Mouse (Mus musculus): ENCODE results near the gene Maats1. TPM values are rescaled to one million over a fixed set of nuclear protein-coding genes. Genes with fewer than 3 reads are reported as not detected.

The Maats1 gene
- total RNA-seq, 1 experiment, result 1.8 TPM

DNA sequence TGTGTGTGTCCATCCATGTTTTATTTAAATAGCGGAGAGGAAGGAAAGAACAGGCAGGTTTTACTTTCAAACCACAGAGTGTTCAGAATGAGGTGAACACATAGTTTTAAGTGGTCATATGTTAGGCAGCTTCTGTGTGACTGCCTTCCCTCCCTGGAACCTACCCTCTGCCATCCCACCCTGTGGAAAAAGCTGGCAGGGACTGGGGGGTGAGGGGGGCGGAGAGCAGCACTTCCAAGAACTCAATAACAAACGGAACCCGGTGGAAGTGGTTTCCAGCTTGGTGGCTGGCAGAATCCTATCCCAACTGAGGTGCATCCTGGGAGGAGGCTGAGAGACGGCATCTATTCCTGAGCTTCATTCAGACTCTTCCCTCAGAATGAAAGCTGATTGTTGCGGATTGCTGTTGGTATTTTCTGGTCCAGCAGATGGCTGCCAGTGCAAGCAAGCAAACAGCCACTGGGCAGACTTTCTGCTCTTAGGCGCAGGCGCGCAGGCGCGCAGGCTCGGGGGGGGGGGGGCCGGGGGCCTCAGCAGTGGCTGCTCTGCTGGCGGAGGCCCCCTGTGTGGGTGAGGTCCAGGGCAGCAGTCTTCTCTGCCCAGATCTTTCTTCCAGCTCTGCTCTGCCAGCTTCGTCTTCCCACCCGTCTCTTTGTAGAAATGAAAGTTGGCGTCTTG lies 34.4 kb upstream of the Maats1 start:
- Histone ChIP-seq H3K27ac (ENCODE audit: insufficient read depth, low read depth, low read length, poor library complexity, severe bottlenecking) (no peak overlapping the region), H3K9ac (ENCODE audit: insufficient read depth, low read depth, low read length, poor library complexity, severe bottlenecking) (peak overlapping the region; percentile 14; the same call in 1 of the 2 replicates), H3K36me3 (ENCODE audit: control insufficient read depth, insufficient read depth, low read length, poor library complexity, severe bottlenecking) (no peaks in the 10 kb centered on the region), H3K9me3 (ENCODE audit: control insufficient read depth, insufficient read depth, low read depth, low read length) (no peaks in the 10 kb centered on the region), H3K4me1 (ENCODE audit: control insufficient read depth in 2 of 2, insufficient read depth in 2 of 2, low read length in 2 of 2, poor library complexity in 1 of 2) (peaks cover 2 to 6% of the 10 kb centered on the region in 2 experiments; a peak in 2 of 4 replicates), H3K4me3 (ENCODE audit: insufficient read depth in 1 of 2, low read depth in 1 of 2, low read length in 2 of 2, poor library complexity in 1 of 2, severe bottlenecking in 1 of 2) (no peak overlapping the region)
- TF ChIP-seq ZC3H11A (IDR thresholded peaks at IDR 0.05; ENCODE audit: borderline replicate concordance, low read depth, low read length), result no peak
- no peak for TF ChIP-seq ZNF384 (IDR thresholded peaks at IDR 0.05; ENCODE audit: low read depth, low read length)
- no peak for TF ChIP-seq HCFC1 (IDR thresholded peaks at IDR 0.05; ENCODE audit: borderline replicate concordance, insufficient read depth, low read length)
- no peak for TF ChIP-seq MAFK (IDR thresholded peaks at IDR 0.05; ENCODE audit: insufficient read depth, low read depth, low read length)
- TF ChIP-seq CHD2 (IDR thresholded peaks at IDR 0.05; ENCODE audit: low read depth, low read length), result no peak
- in situ Hi-C loops (cut with MboI; ENCODE audit: low sequenced_read_pairs in 2 of 2, unreplicated experiment in 2 of 2), result no loop called here
- no peak for DNase-seq (ENCODE audit: low read depth, low spot score)

DNA sequence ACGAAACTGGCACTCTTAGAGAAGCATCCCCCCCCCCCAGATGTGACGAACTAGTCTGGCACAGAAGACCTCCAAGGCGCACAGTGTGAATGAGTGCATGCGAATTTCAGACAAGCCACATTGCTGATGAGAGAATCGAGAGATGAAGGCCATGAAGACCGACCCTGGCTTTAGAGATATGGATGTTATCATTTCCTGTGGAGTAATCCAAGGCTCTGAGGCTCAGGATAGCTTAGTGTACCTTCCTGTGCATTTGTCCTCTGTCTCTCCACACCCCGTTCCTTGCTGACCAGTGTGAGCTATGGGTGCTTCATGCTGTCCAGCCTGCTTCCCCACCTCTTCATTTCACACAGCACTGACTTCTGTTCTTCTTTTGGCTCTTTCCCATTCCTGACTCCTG lies 33.2 kb upstream of the Maats1 start:
- no peak overlapping the region for H3K9ac ChIP-seq (ENCODE audit: insufficient read depth, low read depth, low read length, poor library complexity, severe bottlenecking)
- no peak overlapping the region for H3K27ac ChIP-seq (ENCODE audit: insufficient read depth, low read depth, low read length, poor library complexity, severe bottlenecking)

DNA sequence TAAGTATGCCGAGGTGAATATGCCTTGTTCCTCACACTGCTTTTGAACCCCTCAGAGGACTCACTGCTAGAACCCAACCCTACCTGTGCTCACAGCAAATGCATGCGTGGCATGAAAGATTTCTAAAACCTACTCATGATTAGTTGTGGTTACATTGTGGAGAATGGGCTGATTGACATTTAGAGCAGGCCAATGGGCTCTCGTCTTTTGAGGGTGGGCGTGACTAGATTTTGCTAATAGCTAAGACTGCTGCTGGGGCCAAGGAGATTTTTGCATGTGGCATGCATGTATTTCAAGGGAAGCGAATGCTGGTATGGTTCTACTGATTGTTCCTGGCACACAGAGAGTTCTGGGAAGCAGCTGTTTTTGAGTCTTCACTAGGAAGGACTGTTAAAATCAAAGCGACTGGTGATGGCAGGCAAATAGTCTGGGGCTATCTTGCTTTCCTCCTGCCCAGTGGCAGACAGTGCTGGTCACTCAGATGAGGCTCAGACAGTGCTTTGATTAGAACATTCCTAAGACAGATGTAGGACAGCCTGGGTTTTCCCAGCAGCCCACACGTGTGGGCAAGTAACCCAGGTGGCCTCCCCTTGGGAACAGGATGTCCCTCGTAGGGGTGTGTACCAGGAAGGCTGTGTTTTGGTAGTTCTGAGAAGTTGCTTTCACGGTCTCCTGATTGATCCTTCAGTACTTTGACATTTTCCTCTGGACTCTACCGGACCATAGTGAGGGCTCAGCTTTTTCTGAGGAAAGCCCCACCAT lies 32.6 kb upstream of the Maats1 start:
- Histone ChIP-seq H3K4me1 (ENCODE audit: control insufficient read depth in 2 of 2, insufficient read depth in 2 of 2, low read length in 2 of 2, poor library complexity in 1 of 2) (peaks cover 2 to 6% of the 10 kb centered on the region in 2 experiments; a peak in 2 of 4 replicates), H3K36me3 (ENCODE audit: control insufficient read depth, insufficient read depth, low read length, poor library complexity, severe bottlenecking) (no peaks in the 10 kb centered on the region), H3K9me3 (ENCODE audit: control insufficient read depth, insufficient read depth, low read depth, low read length) (no peaks in the 10 kb centered on the region), H3K27ac (ENCODE audit: insufficient read depth, low read depth, low read length, poor library complexity, severe bottlenecking) (no peak overlapping the region), H3K4me3 (ENCODE audit: insufficient read depth in 1 of 2, low read depth in 1 of 2, low read length in 2 of 2, poor library complexity in 1 of 2, severe bottlenecking in 1 of 2) (peak overlapping the region; percentile 18 to 37), H3K9ac (ENCODE audit: insufficient read depth, low read depth, low read length, poor library complexity, severe bottlenecking) (no peak overlapping the region)
- in situ Hi-C loops (cut with MboI; ENCODE audit: low sequenced_read_pairs in 2 of 2, unreplicated experiment in 2 of 2), result no loop called here
- TF ChIP-seq CHD2 (IDR thresholded peaks at IDR 0.05; ENCODE audit: low read depth, low read length) (no peak), ZNF384 (IDR thresholded peaks at IDR 0.05; ENCODE audit: low read depth, low read length) (no peak), HCFC1 (IDR thresholded peaks at IDR 0.05; ENCODE audit: borderline replicate concordance, insufficient read depth, low read length) (no peak), ZC3H11A (IDR thresholded peaks at IDR 0.05; ENCODE audit: borderline replicate concordance, low read depth, low read length) (no peak), MAFK (IDR thresholded peaks at IDR 0.05; ENCODE audit: insufficient read depth, low read depth, low read length) (no peak)
- DNase-seq (ENCODE audit: low read depth, low spot score), result peak; percentile 59

More for the DNA sequence above, 33.2 kb upstream of the Maats1 start:
- Histone ChIP-seq H3K4me1 (ENCODE audit: control insufficient read depth in 2 of 2, insufficient read depth in 2 of 2, low read length in 2 of 2, poor library complexity in 1 of 2) (peaks cover 2 to 6% of the 10 kb centered on the region in 2 experiments; a peak in 2 of 4 replicates), H3K9me3 (ENCODE audit: control insufficient read depth, insufficient read depth, low read depth, low read length) (no peaks in the 10 kb centered on the region), H3K36me3 (ENCODE audit: control insufficient read depth, insufficient read depth, low read length, poor library complexity, severe bottlenecking) (no peaks in the 10 kb centered on the region), H3K4me3 (ENCODE audit: insufficient read depth in 1 of 2, low read depth in 1 of 2, low read length in 2 of 2, poor library complexity in 1 of 2, severe bottlenecking in 1 of 2) (no peak overlapping the region)
- DNase-seq (ENCODE audit: low read depth, low spot score), result no peak
- TF ChIP-seq ZC3H11A (IDR thresholded peaks at IDR 0.05; ENCODE audit: borderline replicate concordance, low read depth, low read length) (no peak), MAFK (IDR thresholded peaks at IDR 0.05; ENCODE audit: insufficient read depth, low read depth, low read length) (no peak), HCFC1 (IDR thresholded peaks at IDR 0.05; ENCODE audit: borderline replicate concordance, insufficient read depth, low read length) (no peak), ZNF384 (IDR thresholded peaks at IDR 0.05; ENCODE audit: low read depth, low read length) (no peak), CHD2 (IDR thresholded peaks at IDR 0.05; ENCODE audit: low read depth, low read length) (no peak)
- in situ Hi-C loops (cut with MboI; ENCODE audit: low sequenced_read_pairs in 2 of 2, unreplicated experiment in 2 of 2), result no loop called here

DNA sequence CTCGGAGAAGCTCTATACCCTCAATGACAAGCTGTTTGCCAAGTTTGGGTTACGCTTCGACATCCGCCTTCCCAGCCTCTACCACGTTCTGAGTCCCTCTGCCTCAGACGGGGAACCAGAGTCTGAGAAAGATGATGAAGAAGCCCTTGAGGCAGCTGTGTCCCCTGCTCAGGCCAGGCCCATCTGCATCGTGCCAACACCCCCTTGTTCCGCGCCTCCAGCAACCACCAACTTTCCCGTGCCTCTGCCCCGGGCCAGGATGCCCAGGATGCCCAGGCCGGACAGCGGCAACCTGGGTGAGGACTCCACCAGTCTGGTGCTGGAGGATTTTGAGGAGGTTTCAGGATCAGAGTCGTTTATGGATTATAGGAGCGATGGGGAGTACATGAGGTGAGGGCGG lies 32.0 kb upstream of the Maats1 start:
- peak; percentile 21 for DNase-seq (ENCODE audit: low read depth, low spot score)
- Histone ChIP-seq H3K9ac (ENCODE audit: insufficient read depth, low read depth, low read length, poor library complexity, severe bottlenecking) (no peak overlapping the region), H3K27ac (ENCODE audit: insufficient read depth, low read depth, low read length, poor library complexity, severe bottlenecking) (no peak overlapping the region), H3K4me3 (ENCODE audit: insufficient read depth in 1 of 2, low read depth in 1 of 2, low read length in 2 of 2, poor library complexity in 1 of 2, severe bottlenecking in 1 of 2) (peak overlapping the region; percentile 18 to 37), H3K36me3 (ENCODE audit: control insufficient read depth, insufficient read depth, low read length, poor library complexity, severe bottlenecking) (no peaks in the 10 kb centered on the region), H3K4me1 (ENCODE audit: control insufficient read depth in 2 of 2, insufficient read depth in 2 of 2, low read length in 2 of 2, poor library complexity in 1 of 2) (peaks cover 2 to 6% of the 10 kb centered on the region in 2 experiments; a peak in 2 of 4 replicates), H3K9me3 (ENCODE audit: control insufficient read depth, insufficient read depth, low read depth, low read length) (no peaks in the 10 kb centered on the region)
- TF ChIP-seq HCFC1 (IDR thresholded peaks at IDR 0.05; ENCODE audit: borderline replicate concordance, insufficient read depth, low read length) (no peak), MAFK (IDR thresholded peaks at IDR 0.05; ENCODE audit: insufficient read depth, low read depth, low read length) (no peak), CHD2 (IDR thresholded peaks at IDR 0.05; ENCODE audit: low read depth, low read length) (no peak), ZC3H11A (IDR thresholded peaks at IDR 0.05; ENCODE audit: borderline replicate concordance, low read depth, low read length) (no peak), ZNF384 (IDR thresholded peaks at IDR 0.05; ENCODE audit: low read depth, low read length) (no peak)
- in situ Hi-C loops (cut with MboI; ENCODE audit: low sequenced_read_pairs in 2 of 2, unreplicated experiment in 2 of 2), result no loop called here

All from ES-E14 (cell line).